Mouse (Mus musculus): ENCODE data around the gene Nlrp3.

- peak; percentile 58 for TF ChIP-seq CTCF (IDR thresholded peaks at IDR 0.05; ENCODE audit: insufficient read depth, low read length)
- TF ChIP-seq POLR2A (IDR thresholded peaks at IDR 0.05; ENCODE audit: borderline replicate concordance, extremely low read depth, low read depth, low read length) = no peak
Observed at GRCm38 (mm10) chr11:59569306-59569705, 27.9 kb downstream of the Nlrp3 start.

Data from lung, adult 2 months (tissue).